Mouse (Mus musculus): ENCODE results near the gene Cep295nl.

Gene Cep295nl

GRCm38 (mm10) chr11:118342400-118342981, at the start of gene Cep295nl:
Gene Cep295nl (minus strand): TSS chr11:118342500.
- no peak for TF ChIP-seq GATA4 (IDR thresholded peaks at IDR 0.05; ENCODE audit: insufficient replicate concordance, low read length)

- TF ChIP-seq GATA4 (IDR thresholded peaks at IDR 0.05; ENCODE audit: insufficient replicate concordance, low read length) = no peak
These were observed 37.1 kb upstream of the Cep295nl start for GRCm38 (mm10) chr11:118379251-118380009.

GRCm38 (mm10) chr11:118378656-118379055, 36.4 kb upstream of the Cep295nl start:
- no peak for TF ChIP-seq GATA4 (IDR thresholded peaks at IDR 0.05; ENCODE audit: insufficient replicate concordance, low read length)

GRCm38 (mm10) chr11:118375881-118376280, 33.6 kb upstream of the Cep295nl start:
- no peak for TF ChIP-seq GATA4 (IDR thresholded peaks at IDR 0.05; ENCODE audit: insufficient replicate concordance, low read length)

GRCm38 (mm10) chr11:118375461-118375860, 33.2 kb upstream of the Cep295nl start:
- no peak for TF ChIP-seq GATA4 (IDR thresholded peaks at IDR 0.05; ENCODE audit: insufficient replicate concordance, low read length)

GRCm38 (mm10) chr11:118375006-118375405, 32.7 kb upstream of the Cep295nl start:
- TF ChIP-seq GATA4 (IDR thresholded peaks at IDR 0.05; ENCODE audit: insufficient replicate concordance, low read length) = no peak

- no peak for TF ChIP-seq GATA4 (IDR thresholded peaks at IDR 0.05; ENCODE audit: insufficient replicate concordance, low read length)
These were observed 32.2 kb upstream of the Cep295nl start for GRCm38 (mm10) chr11:118374506-118374905.

GRCm38 (mm10) chr11:118372641-118373040, 30.3 kb upstream of the Cep295nl start:
- no peak for TF ChIP-seq GATA4 (IDR thresholded peaks at IDR 0.05; ENCODE audit: insufficient replicate concordance, low read length)

GRCm38 (mm10) chr11:118371876-118372275, 29.6 kb upstream of the Cep295nl start:
- TF ChIP-seq GATA4 (IDR thresholded peaks at IDR 0.05; ENCODE audit: insufficient replicate concordance, low read length) = no peak

- no peak for TF ChIP-seq GATA4 (IDR thresholded peaks at IDR 0.05; ENCODE audit: insufficient replicate concordance, low read length)
These were observed 27.4 kb upstream of the Cep295nl start for GRCm38 (mm10) chr11:118369657-118370056.

GRCm38 (mm10) chr11:118369251-118369650, 27.0 kb upstream of the Cep295nl start:
- TF ChIP-seq GATA4 (IDR thresholded peaks at IDR 0.05; ENCODE audit: insufficient replicate concordance, low read length) = no peak

- no peak for TF ChIP-seq GATA4 (IDR thresholded peaks at IDR 0.05; ENCODE audit: insufficient replicate concordance, low read length)
These were observed 26.0 kb upstream of the Cep295nl start for GRCm38 (mm10) chr11:118368330-118368729.

GRCm38 (mm10) chr11:118366559-118366958, 24.3 kb upstream of the Cep295nl start:
- TF ChIP-seq GATA4 (IDR thresholded peaks at IDR 0.05; ENCODE audit: insufficient replicate concordance, low read length) = no peak

GRCm38 (mm10) chr11:118366108-118366507, 23.8 kb upstream of the Cep295nl start:
- no peak for TF ChIP-seq GATA4 (IDR thresholded peaks at IDR 0.05; ENCODE audit: insufficient replicate concordance, low read length)

- TF ChIP-seq GATA4 (IDR thresholded peaks at IDR 0.05; ENCODE audit: insufficient replicate concordance, low read length) = no peak
These were observed 22.9 kb upstream of the Cep295nl start for GRCm38 (mm10) chr11:118365171-118365570.

- no peak for TF ChIP-seq GATA4 (IDR thresholded peaks at IDR 0.05; ENCODE audit: insufficient replicate concordance, low read length)
These were observed 21.7 kb upstream of the Cep295nl start for GRCm38 (mm10) chr11:118364021-118364420.
